Mouse (Mus musculus): Measurements from ENCODE around the gene Rabgap1l. TPM values are rescaled to one million over a fixed set of nuclear protein-coding genes. Genes with fewer than 3 reads are reported as not detected.
A peak's percentile ranks its signal among the peaks of the same experiment; 100 is the strongest.

The Rabgap1l gene
- total and polyA plus RNA-seq, 3 experiments: 12.9 to 325 (median 302) TPM

- no peak overlapping the region for H3K4me3 ChIP-seq (ENCODE audit: low read depth, low read length)
- ATAC-seq (ENCODE audit: extremely low read depth, insufficient number of reproducible peaks, low FRiP score, poor library complexity, severe bottlenecking): no peak
- peaks cover 23% of the 10 kb centered on the region for H3K4me1 ChIP-seq (ENCODE audit: insufficient read depth, low read depth, low read length)
- TF ChIP-seq TAL1 (conservative IDR thresholded peaks at IDR 0.05; ENCODE audit: low read depth, low read length) (no peak), CTCF (IDR thresholded peaks at IDR 0.05; ENCODE audit: low read depth, low read length) (no peak), GATA1 (IDR thresholded peaks at IDR 0.05; ENCODE audit: borderline replicate concordance, low read length) (no peak), GATA2 (IDR thresholded peaks at IDR 0.05; ENCODE audit: borderline replicate concordance, low read depth, low read length) (no peak), POLR2AphosphoS5 (IDR thresholded peaks at IDR 0.05; ENCODE audit: insufficient replicate concordance, low read depth, low read length) (no peak)
- no peak for DNase-seq (ENCODE audit: low spot score)
- no peaks in the 10 kb centered on the region for H3K9me3 ChIP-seq (replicated peaks)
- H3K27me3 ChIP-seq (ENCODE audit: insufficient read depth, low read length): no peaks in the 10 kb centered on the region
- H3K36me3 ChIP-seq (replicated peaks): peaks cover 5% of the 10 kb centered on the region
These were observed 462.2 kb downstream of the Rabgap1l start for GRCm38 (mm10) chr1:160330828-160331227.

- H3K9me3 ChIP-seq (replicated peaks): no peaks in the 10 kb centered on the region
- peaks cover 5% of the 10 kb centered on the region for H3K36me3 ChIP-seq (replicated peaks)
- peaks cover 29% of the 10 kb centered on the region for H3K4me1 ChIP-seq (ENCODE audit: insufficient read depth, low read depth, low read length)
- no peak for TF ChIP-seq GATA2 (IDR thresholded peaks at IDR 0.05; ENCODE audit: borderline replicate concordance, low read depth, low read length)
- ATAC-seq (ENCODE audit: extremely low read depth, insufficient number of reproducible peaks, low FRiP score, poor library complexity, severe bottlenecking): no peak
- H3K27me3 ChIP-seq (ENCODE audit: insufficient read depth, low read length): no peaks in the 10 kb centered on the region
- no peak for DNase-seq (ENCODE audit: low spot score)
- no peak overlapping the region for H3K4me3 ChIP-seq (ENCODE audit: low read depth, low read length)
These were observed 462.8 kb downstream of the Rabgap1l start for GRCm38 (mm10) chr1:160330222-160330621.

- DNase-seq (ENCODE audit: low spot score) (no peak), ATAC-seq (ENCODE audit: extremely low read depth, insufficient number of reproducible peaks, low FRiP score, poor library complexity, severe bottlenecking) (no peak)
- Histone ChIP-seq H3K4me3 (ENCODE audit: low read depth, low read length) (no peak overlapping the region), H3K4me1 (ENCODE audit: insufficient read depth, low read depth, low read length) (peaks cover 33% of the 10 kb centered on the region), H3K27me3 (ENCODE audit: insufficient read depth, low read length) (no peaks in the 10 kb centered on the region), H3K9me3 (replicated peaks) (no peaks in the 10 kb centered on the region), H3K36me3 (replicated peaks) (peaks cover 8% of the 10 kb centered on the region)
- no peak for TF ChIP-seq GATA1 (IDR thresholded peaks at IDR 0.05; ENCODE audit: borderline replicate concordance, low read length)
- TF ChIP-seq CTCF (IDR thresholded peaks at IDR 0.05; ENCODE audit: low read depth, low read length): no peak
- no peak for TF ChIP-seq TAL1 (conservative IDR thresholded peaks at IDR 0.05; ENCODE audit: low read depth, low read length)
- TF ChIP-seq POLR2AphosphoS5 (IDR thresholded peaks at IDR 0.05; ENCODE audit: insufficient replicate concordance, low read depth, low read length): no peak
- no peak for TF ChIP-seq GATA2 (IDR thresholded peaks at IDR 0.05; ENCODE audit: borderline replicate concordance, low read depth, low read length)
These were observed 463.2 kb downstream of the Rabgap1l start for GRCm38 (mm10) chr1:160329788-160330187.

GRCm38 (mm10) chr1:160327531-160327930 is 465.5 kb downstream of the Rabgap1l start:
- no peak for DNase-seq (ENCODE audit: low spot score)
- ATAC-seq (ENCODE audit: extremely low read depth, insufficient number of reproducible peaks, low FRiP score, poor library complexity, severe bottlenecking): no peak
- Histone ChIP-seq H3K4me3 (ENCODE audit: low read depth, low read length) (no peak overlapping the region), H3K9me3 (replicated peaks) (no peaks in the 10 kb centered on the region), H3K36me3 (replicated peaks) (peaks cover 6% of the 10 kb centered on the region), H3K27me3 (ENCODE audit: insufficient read depth, low read length) (no peaks in the 10 kb centered on the region), H3K4me1 (ENCODE audit: insufficient read depth, low read depth, low read length) (peaks cover 42% of the 10 kb centered on the region)
- TF ChIP-seq TAL1 (conservative IDR thresholded peaks at IDR 0.05; ENCODE audit: low read depth, low read length) (no peak), CTCF (IDR thresholded peaks at IDR 0.05; ENCODE audit: low read depth, low read length) (no peak)

GRCm38 (mm10) chr1:160325542-160325941 is 467.5 kb downstream of the Rabgap1l start:
- peak; percentile 41 for DNase-seq (ENCODE audit: low spot score)
- no peak overlapping the region; the same call in 1 of the 2 replicates for H3K4me3 ChIP-seq (ENCODE audit: low read depth, low read length)
- TF ChIP-seq POLR2AphosphoS5 (IDR thresholded peaks at IDR 0.05; ENCODE audit: insufficient replicate concordance, low read depth, low read length) (no peak), CTCF (IDR thresholded peaks at IDR 0.05; ENCODE audit: low read depth, low read length) (no peak), TAL1 (conservative IDR thresholded peaks at IDR 0.05; ENCODE audit: low read depth, low read length) (no peak), GATA2 (IDR thresholded peaks at IDR 0.05; ENCODE audit: borderline replicate concordance, low read depth, low read length) (no peak), GATA1 (IDR thresholded peaks at IDR 0.05; ENCODE audit: borderline replicate concordance, low read length) (no peak)

GRCm38 (mm10) chr1:160320690-160321089 is 472.3 kb downstream of the Rabgap1l start:
- no peak for ATAC-seq (ENCODE audit: extremely low read depth, insufficient number of reproducible peaks, low FRiP score, poor library complexity, severe bottlenecking)

More at GRCm38 (mm10) chr1:160325542-160325941, 467.5 kb downstream of the Rabgap1l start:
- peak; percentile 89 for ATAC-seq (ENCODE audit: extremely low read depth, insufficient number of reproducible peaks, low FRiP score, poor library complexity, severe bottlenecking)
- H3K4me1 ChIP-seq (ENCODE audit: insufficient read depth, low read depth, low read length): peaks cover 36% of the 10 kb centered on the region
- no peaks in the 10 kb centered on the region for H3K27me3 ChIP-seq (ENCODE audit: insufficient read depth, low read length)
- H3K9me3 ChIP-seq (replicated peaks): no peaks in the 10 kb centered on the region
- peaks cover 6% of the 10 kb centered on the region for H3K36me3 ChIP-seq (replicated peaks)

More at GRCm38 (mm10) chr1:160320690-160321089, 472.3 kb downstream of the Rabgap1l start:
- H3K4me1 ChIP-seq (ENCODE audit: insufficient read depth, low read depth, low read length): peaks cover 17% of the 10 kb centered on the region
- H3K27me3 ChIP-seq (ENCODE audit: insufficient read depth, low read length): no peaks in the 10 kb centered on the region
- no peak for TF ChIP-seq GATA2 (IDR thresholded peaks at IDR 0.05; ENCODE audit: borderline replicate concordance, low read depth, low read length)
- no peak for TF ChIP-seq CTCF (IDR thresholded peaks at IDR 0.05; ENCODE audit: low read depth, low read length)
- no peak for TF ChIP-seq POLR2AphosphoS5 (IDR thresholded peaks at IDR 0.05; ENCODE audit: insufficient replicate concordance, low read depth, low read length)
- H3K9me3 ChIP-seq (replicated peaks): 0 out of 2 replicates have a peak, but pooled peaks cover 3% of the 10 kb centered on the region
- H3K36me3 ChIP-seq (replicated peaks): peaks cover 7% of the 10 kb centered on the region
- no peak for DNase-seq (ENCODE audit: low spot score)
- H3K4me3 ChIP-seq (ENCODE audit: low read depth, low read length): no peak overlapping the region

All from G1E (cell line).